Mouse (Mus musculus) embryonic facial prominence, embryonic 14.5 days (tissue): ENCODE results near the gene Olig1. TPM values are rescaled to one million over a fixed set of nuclear protein-coding genes. Genes with fewer than 3 reads are reported as not detected.

Experiments used
- ATAC-seq: fragments of 200-750 bp; cut with Nextera tagmentation; 2 replicates; pipeline ENCODE4 v1.8.0; 2017; ENCODE audit warnings: low read depth, moderate number of reproducible peaks, moderate TSS enrichment
- DNase-seq: peaks from one replicate; pipeline ENCODE4 v3.0.0-alpha.2; 2015; ENCODE audit warnings: low spot score
- H3K27ac ChIP-seq: fragments of 300-500 bp; sonication (generic); replicated peaks from 2 replicates; pipeline ENCODE4 v1.5.1; 2014; ENCODE audit warnings: low read depth, mild to moderate bottlenecking, low read length, moderate library complexity
- H3K27me3 ChIP-seq: fragments of 300-500 bp; sonication (generic); replicated peaks from 2 replicates; pipeline ENCODE4 v1.6.1; 2014; ENCODE audit warnings: low read length; ENCODE audit not compliant: control insufficient read depth, insufficient read depth
- H3K36me3 ChIP-seq: fragments of 300-500 bp; sonication (generic); 2 replicates; pipeline ENCODE4 v1.6.1; 2014; ENCODE audit warnings: low read length, mixed read lengths; ENCODE audit not compliant: control insufficient read depth, insufficient read depth
- H3K4me1 ChIP-seq: fragments of 300-500 bp; sonication (generic); 2 replicates; pipeline ENCODE4 v1.6.1; 2014; ENCODE audit warnings: antibody characterized with exemption, low read length; ENCODE audit not compliant: control insufficient read depth, insufficient read depth
- H3K4me2 ChIP-seq: fragments of 300-500 bp; sonication (generic); 2 replicates; pipeline ENCODE4 v1.6.1; 2014; ENCODE audit warnings: low read depth, mild to moderate bottlenecking, low read length, moderate library complexity, mixed read lengths
- H3K4me3 ChIP-seq: fragments of 300-500 bp; sonication (generic); 2 replicates; pipeline ENCODE4 v1.5.1; 2014; ENCODE audit warnings: low read depth, mild to moderate bottlenecking, low read length
- H3K9ac ChIP-seq: fragments of 300-500 bp; sonication (generic); 2 replicates; pipeline ENCODE4 v1.6.1; 2014; ENCODE audit warnings: low read depth, mild to moderate bottlenecking, low read length, moderate library complexity, mixed read lengths
- H3K9me3 ChIP-seq: fragments of 300-500 bp; sonication (generic); 2 replicates; pipeline ENCODE4 v1.6.1; 2016; ENCODE audit warnings: low read length; ENCODE audit not compliant: control insufficient read depth
- WGBS: fragments of 180-500 bp; shearing (Covaris S2); extraction: QIAGEN DNeasy Blood & Tissue Kit; methylation state at CpG from one replicate; pipeline ENCODE4 v1.1.7; 2014; 5-methylcytosine and 5-hydroxymethylcytosine counted together
- polyA plus RNA-seq: library from polyadenylated mRNA; unstranded; fragments of >200 nt; fragmentation: Nextera tagmentation; extraction: Ambion mirVana; gene quantifications from 2 replicates; pipeline ENCODE4 v1.2.1, GENCODE M21; 2014

Gene Olig1
- polyA plus RNA-seq, 1 experiment from 2014 or later: 4.1 TPM

DNA sequence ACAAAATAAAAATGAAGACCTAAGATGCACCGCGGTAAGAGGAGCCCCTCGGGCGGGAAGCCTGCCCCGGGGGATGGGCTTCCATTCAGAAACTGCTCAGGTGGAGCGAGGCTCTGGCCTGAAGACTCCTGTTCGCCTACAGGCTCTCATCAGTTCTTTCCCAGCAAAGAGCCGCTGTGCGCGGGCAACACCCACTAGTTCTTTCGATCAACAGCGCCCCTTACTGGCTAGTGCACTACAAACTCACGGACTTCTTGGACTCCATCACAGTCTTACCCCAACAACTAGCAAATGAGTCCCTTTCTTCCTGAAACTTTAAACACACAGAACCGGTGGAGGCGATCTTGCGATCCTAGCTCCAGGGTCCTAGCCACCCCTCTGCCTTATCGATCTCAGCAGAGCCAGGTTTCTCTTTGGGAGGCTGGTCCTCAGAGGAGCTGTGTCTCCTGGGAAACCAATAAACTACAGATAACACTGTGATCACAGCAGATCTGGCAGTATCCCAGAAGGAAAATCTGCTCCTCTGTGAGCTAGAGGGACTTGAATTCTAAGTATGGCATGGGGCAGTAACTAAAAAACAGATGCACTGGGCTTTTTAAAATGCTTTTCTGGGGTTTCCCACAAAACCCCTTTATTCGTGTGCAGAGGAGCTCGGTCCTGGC, 44.7 kb downstream of the Olig1 start:
- peaks cover 9% of the 10 kb centered on the region; the same call in 1 of the 2 replicates for H3K27me3 ChIP-seq
- no peaks in the 10 kb centered on the region for H3K9me3 ChIP-seq
- DNase-seq: peak; percentile 89
- H3K4me2 ChIP-seq: peak overlapping the region; percentile 31
- ATAC-seq: peak; percentile 84
- H3K27ac ChIP-seq: no peak overlapping the region
- H3K4me1 ChIP-seq: no peaks in the 10 kb centered on the region
- 6% methylated on average over 19 of the region's 19 CpGs for WGBS
- H3K4me3 ChIP-seq: no peak overlapping the region
- no peak overlapping the region for H3K9ac ChIP-seq
- H3K36me3 ChIP-seq: no peaks in the 10 kb centered on the region

DNA sequence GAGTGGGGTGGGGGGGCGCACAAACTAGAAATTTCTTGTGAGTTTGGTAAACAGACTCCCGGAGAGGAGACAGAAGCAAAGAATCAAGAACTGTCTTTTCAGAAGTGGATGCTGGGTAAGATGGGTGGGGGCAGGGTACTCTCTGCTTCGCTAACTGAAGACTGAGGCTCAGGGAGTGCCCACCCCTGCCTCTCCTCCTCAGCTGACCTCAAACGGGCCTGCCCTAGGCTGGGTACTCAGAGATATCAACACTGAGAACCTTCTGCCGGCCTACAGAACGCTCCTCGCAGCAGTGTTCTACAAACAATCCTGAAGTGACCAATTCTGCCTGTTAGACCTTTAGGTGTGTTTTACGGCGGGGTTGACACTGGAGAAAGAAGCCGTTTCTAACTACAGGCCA, 50.6 kb downstream of the Olig1 start:
- no peak for DNase-seq
- ATAC-seq: no peak
- no peaks in the 10 kb centered on the region for H3K36me3 ChIP-seq
- no peak overlapping the region for H3K9ac ChIP-seq
- H3K4me1 ChIP-seq: no peaks in the 10 kb centered on the region
- H3K4me2 ChIP-seq: no peak overlapping the region
- 63% methylated on average over 10 of the region's 10 CpGs for WGBS
- no peaks in the 10 kb centered on the region for H3K9me3 ChIP-seq
- H3K27ac ChIP-seq: no peak overlapping the region
- no peak overlapping the region for H3K4me3 ChIP-seq
- H3K27me3 ChIP-seq: no peaks in the 10 kb centered on the region; the same call in 1 of the 2 replicates

DNA sequence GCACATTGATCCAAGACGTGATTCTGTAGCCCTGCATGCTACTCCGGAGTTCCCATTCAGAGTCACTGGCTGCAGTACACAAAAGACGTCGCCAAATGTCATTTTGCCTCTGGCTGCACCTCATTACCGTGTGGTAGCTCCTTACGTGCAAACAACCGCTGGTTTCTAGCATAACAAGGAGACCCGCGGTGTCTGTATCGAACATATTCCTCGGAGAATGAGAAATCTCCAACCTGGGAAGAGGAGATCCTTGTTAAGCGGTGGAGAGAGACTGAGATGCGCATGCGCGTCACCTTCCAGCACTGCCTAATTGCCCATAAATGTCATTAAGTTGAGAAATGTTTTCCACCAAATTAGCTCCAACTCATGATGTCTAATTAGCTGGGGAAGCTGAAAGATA, 51.0 kb downstream of the Olig1 start:
- H3K4me3 ChIP-seq: no peak overlapping the region
- ATAC-seq (peak; percentile 30; the same call in 1 of the 2 replicates), DNase-seq (no peak)
- H3K4me2 ChIP-seq: no peak overlapping the region
- no peaks in the 10 kb centered on the region for H3K36me3 ChIP-seq
- H3K4me1 ChIP-seq: no peaks in the 10 kb centered on the region
- H3K9me3 ChIP-seq: no peaks in the 10 kb centered on the region
- no peak overlapping the region for H3K27ac ChIP-seq
- no peak overlapping the region for H3K9ac ChIP-seq
- H3K27me3 ChIP-seq: no peaks in the 10 kb centered on the region; the same call in 1 of the 2 replicates
- WGBS: 70% methylated on average over 15 of the region's 15 CpGs

Other genes starting within 250 kb of the Olig1 start
- gene Paxbp1, start 225.2 kb upstream of the Olig1 start, polyA plus RNA-seq: 51.8 and 58.2 TPM in 2 replicates
- gene 4932438H23Rik, start 174.7 kb upstream of the Olig1 start, polyA plus RNA-seq: 0.49 and 0.72 TPM in 2 replicates
- 1.1 and 1.3 TPM in 2 replicates for gene Olig2, start 44.3 kb upstream of the Olig1 start, polyA plus RNA-seq
- 62.7 and 67.7 TPM in 2 replicates for gene Ifnar2, start 103.0 kb downstream of the Olig1 start, polyA plus RNA-seq
- not detected in 2 replicates for gene Gm21970, start 121.9 kb downstream of the Olig1 start, polyA plus RNA-seq
- 32.6 and 33.2 TPM in 2 replicates for gene Il10rb, start 136.4 kb downstream of the Olig1 start, polyA plus RNA-seq
- 47.3 and 53.7 TPM in 2 replicates for gene Ifnar1, start 215.5 kb downstream of the Olig1 start, polyA plus RNA-seq